Mouse (Mus musculus): ENCODE results near the gene Micall1. TPM values are rescaled to one million over a fixed set of nuclear protein-coding genes. Genes with fewer than 3 reads are reported as not detected.

Gene Micall1
- polyA plus RNA-seq, 1 experiment from 2014 or later = 8.8 TPM

DNA sequence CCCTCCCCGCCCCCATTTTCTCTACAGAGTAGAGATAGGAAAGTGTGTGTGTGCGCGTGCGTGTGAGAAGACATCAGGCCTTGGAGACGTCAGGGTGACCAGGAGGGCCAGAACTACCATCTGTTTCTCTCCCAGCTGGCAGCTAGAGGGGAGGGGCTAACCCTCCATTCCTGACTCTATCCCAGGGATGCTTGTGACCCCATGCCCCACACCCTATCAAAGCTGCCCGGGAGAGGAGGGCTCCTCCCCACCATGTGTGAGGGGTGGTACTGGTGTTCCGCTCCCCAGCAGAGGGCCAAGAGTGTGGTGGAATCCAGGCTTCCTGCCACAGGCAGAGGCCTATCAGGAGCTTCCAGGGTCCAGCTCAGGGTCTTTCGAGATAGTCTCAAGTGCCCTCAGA lies 58.0 kb downstream of the Micall1 start:
- Histone ChIP-seq H3K4me3 (peak overlapping the region; percentile 29; the same call in 1 of the 2 replicates), H3K27me3 (ENCODE audit: insufficient read depth, poor library complexity, severe bottlenecking) (peaks cover 67% of the 10 kb centered on the region), H3K9me3 (no peaks in the 10 kb centered on the region), H3K36me3 (no peaks in the 10 kb centered on the region), H3K4me1 (replicated peaks) (peaks cover 79% of the 10 kb centered on the region), H3K27ac (peak overlapping the region; percentile 81)
- WGBS = 48% methylated on average over 8 of the region's 8 CpGs
- DNase-seq (ENCODE audit: low spot score) = peak; percentile 52

DNA sequence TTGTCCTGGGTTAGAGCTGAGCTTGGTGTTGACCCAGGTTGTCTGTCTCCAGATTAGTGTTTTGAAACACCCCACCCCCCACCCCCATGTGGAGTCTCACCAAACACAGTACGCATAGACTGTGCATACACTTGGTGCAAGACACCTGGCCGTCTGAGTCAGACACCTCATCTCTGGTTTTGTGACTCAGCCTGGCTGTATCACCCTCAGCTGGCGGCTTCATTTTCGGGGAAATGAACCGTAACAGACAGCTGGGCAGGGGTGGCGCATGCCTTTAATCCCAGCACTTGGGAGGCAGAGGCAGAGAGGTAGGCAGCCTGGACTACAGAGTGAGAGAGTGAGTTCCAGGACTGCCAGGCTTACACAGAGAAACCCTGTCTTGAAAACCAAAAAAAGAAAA lies 68.2 kb downstream of the Micall1 start:
- no peaks in the 10 kb centered on the region for H3K9me3 ChIP-seq
- H3K27ac ChIP-seq = peak overlapping the region; percentile 76
- no peak for DNase-seq (ENCODE audit: low spot score)
- 58% methylated on average over 6 of the region's 6 CpGs for WGBS
- no peaks in the 10 kb centered on the region for H3K27me3 ChIP-seq (ENCODE audit: insufficient read depth, poor library complexity, severe bottlenecking)
- H3K4me3 ChIP-seq = no peak overlapping the region
- no peaks in the 10 kb centered on the region for H3K36me3 ChIP-seq
- peaks cover 41% of the 10 kb centered on the region for H3K4me1 ChIP-seq (replicated peaks)

DNA sequence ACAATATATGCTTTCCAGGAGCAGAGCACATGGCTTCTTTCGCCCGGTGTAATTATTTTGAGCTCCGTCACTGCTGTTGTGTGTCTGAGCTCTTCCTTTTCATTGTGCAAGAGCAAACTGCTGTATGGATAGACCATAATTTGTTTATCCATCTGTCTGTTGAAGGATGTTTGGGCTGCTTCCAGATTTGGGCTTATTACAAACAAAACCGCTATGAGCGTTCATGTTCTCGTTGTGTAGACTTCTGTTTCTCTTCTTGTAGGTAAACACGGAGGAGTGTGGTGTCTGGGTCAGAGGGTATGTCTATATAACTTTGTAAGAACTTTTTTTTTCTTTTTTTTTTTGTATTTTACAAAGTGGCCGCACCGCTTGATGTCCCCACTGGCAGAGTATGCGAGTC lies 76.5 kb downstream of the Micall1 start:
- 91% methylated on average over 10 of the region's 10 CpGs for WGBS
- no peak for DNase-seq (ENCODE audit: low spot score)
- no peaks in the 10 kb centered on the region for H3K27me3 ChIP-seq (ENCODE audit: insufficient read depth, poor library complexity, severe bottlenecking)
- H3K9me3 ChIP-seq = no peaks in the 10 kb centered on the region
- H3K27ac ChIP-seq = no peak overlapping the region
- no peak overlapping the region for H3K4me3 ChIP-seq
- H3K4me1 ChIP-seq (replicated peaks) = 0 out of 2 replicates have a peak, but pooled peaks cover 7% of the 10 kb centered on the region
- no peaks in the 10 kb centered on the region for H3K36me3 ChIP-seq

Other genes starting within 250 kb of the Micall1 start
- gene Gga1, start 231.7 kb upstream of the Micall1 start, polyA plus RNA-seq (2016; fragmentation: Nextera tagmentation; extraction: Ambion mirVana) = 51.1 and 60.7 TPM in 2 replicates
- 0.29 and 0.38 TPM in 2 replicates for gene Gm49510, start 209.2 kb upstream of the Micall1 start, polyA plus RNA-seq (2016; fragmentation: Nextera tagmentation; extraction: Ambion mirVana)
- gene Sh3bp1, start 209.1 kb upstream of the Micall1 start, polyA plus RNA-seq (2016; fragmentation: Nextera tagmentation; extraction: Ambion mirVana) = 23.8 and 24.7 TPM in 2 replicates
- 29.5 and 33.9 TPM in 2 replicates for gene Pdxp, start 195.0 kb upstream of the Micall1 start, polyA plus RNA-seq (2016; fragmentation: Nextera tagmentation; extraction: Ambion mirVana)
- 305 and 403 TPM in 2 replicates for gene Lgals1, start 182.2 kb upstream of the Micall1 start, polyA plus RNA-seq (2016; fragmentation: Nextera tagmentation; extraction: Ambion mirVana)
- gene Nol12, start 174.0 kb upstream of the Micall1 start, polyA plus RNA-seq (2016; fragmentation: Nextera tagmentation; extraction: Ambion mirVana) = 64.1 and 68.0 TPM in 2 replicates
- 45.8 and 48.0 TPM in 2 replicates for gene Triobp, start 161.2 kb upstream of the Micall1 start, polyA plus RNA-seq (2016; fragmentation: Nextera tagmentation; extraction: Ambion mirVana)
- gene H1f0, start 80.4 kb upstream of the Micall1 start, polyA plus RNA-seq (2016; fragmentation: Nextera tagmentation; extraction: Ambion mirVana) = 447 and 561 TPM in 2 replicates
- not detected in 2 replicates for gene Galr3, start 67.0 kb upstream of the Micall1 start, polyA plus RNA-seq (2016; fragmentation: Nextera tagmentation; extraction: Ambion mirVana)
- gene Ankrd54, start 46.0 kb upstream of the Micall1 start, polyA plus RNA-seq (2016; fragmentation: Nextera tagmentation; extraction: Ambion mirVana) = 65.9 and 78.2 TPM in 2 replicates
- 238 and 262 TPM in 2 replicates for gene Eif3l, start 33.7 kb upstream of the Micall1 start, polyA plus RNA-seq (2016; fragmentation: Nextera tagmentation; extraction: Ambion mirVana)
- 383 and 404 TPM in 2 replicates for gene Polr2f, start 32.1 kb downstream of the Micall1 start, polyA plus RNA-seq (2016; fragmentation: Nextera tagmentation; extraction: Ambion mirVana)
- 9.8 and 16.1 TPM in 2 replicates for gene 1700088E04Rik, start 32.4 kb downstream of the Micall1 start, polyA plus RNA-seq (2016; fragmentation: Nextera tagmentation; extraction: Ambion mirVana)
- 9.2 and 28.1 TPM in 2 replicates for gene Sox10, start 56.3 kb downstream of the Micall1 start, polyA plus RNA-seq (2016; fragmentation: Nextera tagmentation; extraction: Ambion mirVana)
- gene Pick1, start 120.3 kb downstream of the Micall1 start, polyA plus RNA-seq (2016; fragmentation: Nextera tagmentation; extraction: Ambion mirVana) = 45.0 and 47.8 TPM in 2 replicates
- 0.14 and 0.21 TPM in 2 replicates for gene Gm49486, start 120.5 kb downstream of the Micall1 start, polyA plus RNA-seq (2016; fragmentation: Nextera tagmentation; extraction: Ambion mirVana)
- gene Slc16a8, start 145.9 kb downstream of the Micall1 start, polyA plus RNA-seq (2016; fragmentation: Nextera tagmentation; extraction: Ambion mirVana) = 0.14 and 0.26 TPM in 2 replicates
- gene Baiap2l2, start 176.6 kb downstream of the Micall1 start, polyA plus RNA-seq (2016; fragmentation: Nextera tagmentation; extraction: Ambion mirVana) = 1.7 and 2.0 TPM in 2 replicates
- gene Pla2g6, start 219.5 kb downstream of the Micall1 start, polyA plus RNA-seq (2016; fragmentation: Nextera tagmentation; extraction: Ambion mirVana) = 24.2 and 25.3 TPM in 2 replicates
- 0.97 and 1.1 TPM in 2 replicates for gene Maff, start 237.7 kb downstream of the Micall1 start, polyA plus RNA-seq (2016; fragmentation: Nextera tagmentation; extraction: Ambion mirVana)

Measured in hindbrain, embryonic 10.5 days (tissue).